Mouse (Mus musculus): ENCODE results near the gene Vat1l. TPM values are rescaled to one million over a fixed set of nuclear protein-coding genes. Genes with fewer than 3 reads are reported as not detected.

Gene Vat1l
- polyA plus RNA-seq, 2 experiments = 0.01 TPM; not detected in 1

- H3K9ac ChIP-seq (replicated peaks) = no peak overlapping the region
- no peaks in the 10 kb centered on the region for H3K36me3 ChIP-seq (replicated peaks; ENCODE audit: control insufficient read depth, insufficient read depth, low read depth)
- H3K4me2 ChIP-seq (ENCODE audit: low read depth) = no peak overlapping the region
- TF ChIP-seq EP300 (IDR thresholded peaks at IDR 0.05; ENCODE audit: low read depth) = no peak
- no peak for TF ChIP-seq CTCF (IDR thresholded peaks at IDR 0.05; ENCODE audit: low read depth)
- DNase-seq (ENCODE audit: low read depth in 3 of 3, low spot score in 3 of 3) (no peak), ATAC-seq (ENCODE audit: insufficient read depth) (no peak)
- H3K4me3 ChIP-seq (ENCODE audit: insufficient read depth in 1 of 2, low read depth in 2 of 2, low read length in 2 of 2) = no peak overlapping the region
- H3K9me3 ChIP-seq (ENCODE audit: control insufficient read depth, low read length) = no peaks in the 10 kb centered on the region
- H3K27ac ChIP-seq = no peak overlapping the region
- no peaks in the 10 kb centered on the region for H3K4me1 ChIP-seq (replicated peaks; ENCODE audit: control insufficient read depth in 2 of 2, insufficient read depth in 2 of 2, low read length in 1 of 2)
- H3K27me3 ChIP-seq (ENCODE audit: control insufficient read depth, insufficient read depth, low read length) = no peaks in the 10 kb centered on the region
- 36% methylated on average over 4 of the region's 4 CpGs for WGBS (ENCODE audit: insufficient replicate concordance)
These were observed 216.1 kb downstream of the Vat1l start for GRCm38 (mm10) chr8:114421544-114421943.

Other genes with a start within 250 kb of the Vat1l start
- 7.0 and 9.0 TPM in 2 replicates for gene Nudt7, start 72.1 kb upstream of the Vat1l start, polyA plus RNA-seq (2012; rRNA removed)
- 17.3 and 18.9 TPM in 2 replicates for gene Nudt7, start 72.1 kb upstream of the Vat1l start, polyA plus RNA-seq (2014; fragmentation: Nextera tagmentation; extraction: Ambion mirVana)
- gene Clec3a, start 212.5 kb downstream of the Vat1l start, polyA plus RNA-seq (2012; rRNA removed) = not detected in 2 replicates
- gene Clec3a, start 212.5 kb downstream of the Vat1l start, polyA plus RNA-seq (2014; fragmentation: Nextera tagmentation; extraction: Ambion mirVana) = not detected in 2 replicates
- gene Wwox, start 234.0 kb downstream of the Vat1l start, polyA plus RNA-seq (2012; rRNA removed) = 2.0 and 2.5 TPM in 2 replicates
- gene Wwox, start 234.0 kb downstream of the Vat1l start, polyA plus RNA-seq (2014; fragmentation: Nextera tagmentation; extraction: Ambion mirVana) = 2.5 and 2.6 TPM in 2 replicates